Mouse (Mus musculus) neural tube, embryonic 13.5 days (tissue): ENCODE measurements around the gene Zswim5. TPM values are rescaled to one million over a fixed set of nuclear protein-coding genes. Genes with fewer than 3 reads are reported as not detected.

ENCODE experiments used
- ATAC-seq: fragments of 200-750 bp; cut with Nextera tagmentation; 2 replicates; pipeline ENCODE4 v1.8.0; 2017; ENCODE audit warnings: low read depth, mild to moderate bottlenecking, moderate TSS enrichment, moderate library complexity
- H3K27ac ChIP-seq: fragments of 300-500 bp; sonication (generic); replicated peaks from 2 replicates; pipeline ENCODE4 v1.5.1; 2015; ENCODE audit warnings: moderate library complexity, mild to moderate bottlenecking, inconsistent platforms
- H3K27me3 ChIP-seq: fragments of 300-500 bp; sonication (generic); 2 replicates; pipeline ENCODE4 v1.6.1; 2015; ENCODE audit warnings: mild to moderate bottlenecking, inconsistent platforms
- H3K36me3 ChIP-seq: fragments of 300-500 bp; sonication (generic); 2 replicates; pipeline ENCODE4 v1.6.1; 2015; ENCODE audit warnings: mild to moderate bottlenecking, inconsistent platforms
- H3K4me1 ChIP-seq: fragments of 300-500 bp; sonication (generic); replicated peaks from 2 replicates; pipeline ENCODE4 v1.6.1; 2015; ENCODE audit warnings: inconsistent platforms
- H3K4me2 ChIP-seq: fragments of 300-500 bp; sonication (generic); 2 replicates; pipeline ENCODE4 v1.6.1; 2015; ENCODE audit warnings: inconsistent platforms, mild to moderate bottlenecking, moderate library complexity
- H3K4me3 ChIP-seq: fragments of 300-500 bp; sonication (generic); 2 replicates; pipeline ENCODE4 v1.5.1; 2015; ENCODE audit warnings: mild to moderate bottlenecking, inconsistent platforms
- H3K9ac ChIP-seq: fragments of 300-500 bp; sonication (generic); 2 replicates; pipeline ENCODE4 v1.6.1; 2015; ENCODE audit warnings: moderate library complexity, mild to moderate bottlenecking, inconsistent platforms
- H3K9me3 ChIP-seq: fragments of 300-500 bp; sonication (generic); 2 replicates; pipeline ENCODE4 v1.6.1; 2016; ENCODE audit warnings: inconsistent platforms
- WGBS: fragments of 180-500 bp; shearing (Covaris S2); methylation state at CpG from one replicate; pipeline ENCODE4 v1.1.7; 2015; 5-methylcytosine and 5-hydroxymethylcytosine counted together
- polyA plus RNA-seq: library from polyadenylated mRNA; unstranded; fragments of >200 nt; fragmentation: Nextera tagmentation; extraction: Ambion mirVana; gene quantifications from 2 replicates; pipeline ENCODE4 v1.2.1, GENCODE M21; 2015

Gene Zswim5
- polyA plus RNA-seq, 1 experiment from 2014 or later = 8.1 TPM

DNA sequence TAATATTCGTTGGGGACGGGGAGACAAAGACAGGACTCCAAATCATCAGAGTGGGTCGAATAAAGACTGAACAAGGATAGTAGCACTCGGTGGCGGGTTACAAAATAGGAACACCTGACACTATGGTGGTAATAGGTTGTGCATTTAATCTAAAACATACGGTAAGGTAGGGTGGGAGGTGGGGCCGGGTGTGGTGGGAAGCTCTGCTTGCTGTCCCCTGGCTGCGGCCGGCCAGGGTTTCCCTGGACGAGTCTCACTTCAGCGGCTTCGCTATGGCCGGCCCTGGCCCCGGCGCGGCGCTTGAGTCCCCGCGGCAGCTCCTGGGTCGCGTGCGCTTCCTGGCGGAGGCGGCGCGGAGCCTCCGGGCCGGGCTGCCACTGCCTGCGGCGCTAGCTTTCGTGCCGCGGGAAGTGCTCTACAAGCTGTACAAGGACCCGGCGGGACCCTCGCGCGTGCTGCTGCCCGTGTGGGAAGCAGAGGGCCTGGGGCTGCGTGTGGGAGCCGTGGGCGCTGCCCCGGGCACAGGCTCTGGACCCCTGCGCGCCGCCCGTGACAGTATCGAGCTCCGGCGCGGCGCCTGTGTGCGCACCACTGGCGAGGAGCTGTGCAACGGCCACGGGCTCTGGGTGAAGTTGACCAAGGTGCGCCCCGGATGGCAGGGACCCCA lies 118.1 kb downstream of the Zswim5 start, which contains the start of gene Hectd3:
Gene Hectd3, plus strand, starts transcription at position 187 of the 667 bp plus-strand sequence.
- H3K27me3 ChIP-seq = no peaks in the 10 kb centered on the region
- H3K27ac ChIP-seq = peak within 1 kb of the TSS; percentile 89
- peak within 1 kb of the TSS; percentile 89 for H3K9ac ChIP-seq
- H3K36me3 ChIP-seq = peaks cover 28% of the 10 kb centered on the region
- peak; percentile 75 for ATAC-seq
- H3K4me3 ChIP-seq = peak within 1 kb of the TSS; percentile 78
- WGBS = under 1% methylated on average over 56 of the region's 58 CpGs
- H3K9me3 ChIP-seq = no peaks in the 10 kb centered on the region
- H3K4me2 ChIP-seq = peak within 1 kb of the TSS; percentile 97
- peaks cover 36% of the 10 kb centered on the region for H3K4me1 ChIP-seq

- peak overlapping the region; percentile 89 for H3K9ac ChIP-seq
- no peaks in the 10 kb centered on the region for H3K27me3 ChIP-seq
- H3K27ac ChIP-seq = peak overlapping the region; percentile 89
- peaks cover 30% of the 10 kb centered on the region for H3K36me3 ChIP-seq
- under 1% methylated on average over 16 of the region's 16 CpGs for whole genome bisulfite sequencing
- peak; percentile 13 for ATAC-seq
- H3K4me1 ChIP-seq = peaks cover 36% of the 10 kb centered on the region
- no peaks in the 10 kb centered on the region for H3K9me3 ChIP-seq
- H3K4me2 ChIP-seq = peak overlapping the region; percentile 97
- H3K4me3 ChIP-seq = peak overlapping the region; percentile 78
Observed at GRCm38 (mm10) chr4:116995798-116996135, 118.6 kb downstream of the Zswim5 start.

DNA sequence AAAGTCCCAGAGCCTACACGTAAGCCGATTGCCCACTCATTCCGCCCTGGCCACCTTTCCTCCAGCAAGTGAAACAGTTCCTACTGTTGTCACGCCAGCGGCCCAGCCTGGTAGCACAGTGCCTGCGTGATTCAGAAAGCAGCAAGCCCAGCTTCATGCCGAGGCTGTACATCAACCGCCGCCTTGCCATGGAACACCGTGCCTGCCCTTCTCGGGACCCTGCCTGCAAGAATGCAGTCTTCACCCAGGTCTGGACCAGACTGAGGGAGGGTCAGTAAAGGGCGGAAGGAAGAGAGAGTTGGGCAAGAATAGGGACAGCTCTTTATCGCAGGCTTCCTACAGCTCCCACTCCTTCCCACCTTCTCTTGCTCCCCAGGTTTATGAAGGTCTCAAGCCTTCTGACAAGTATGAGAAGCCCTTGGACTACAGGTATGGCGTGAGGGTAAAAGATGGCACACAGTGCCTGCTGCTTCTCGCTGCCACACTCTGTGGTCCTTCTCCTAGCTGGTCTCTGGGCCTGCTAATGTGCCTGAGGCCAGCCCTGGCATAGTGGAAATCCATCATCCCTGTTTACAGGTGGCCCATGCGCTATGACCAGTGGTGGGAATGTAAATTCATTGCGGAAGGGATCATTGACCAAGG lies 122.5 kb downstream of the Zswim5 start:
- H3K36me3 ChIP-seq = peaks cover 67% of the 10 kb centered on the region
- no peak for ATAC-seq
- WGBS = 91% methylated on average over 17 of the region's 17 CpGs

DNA sequence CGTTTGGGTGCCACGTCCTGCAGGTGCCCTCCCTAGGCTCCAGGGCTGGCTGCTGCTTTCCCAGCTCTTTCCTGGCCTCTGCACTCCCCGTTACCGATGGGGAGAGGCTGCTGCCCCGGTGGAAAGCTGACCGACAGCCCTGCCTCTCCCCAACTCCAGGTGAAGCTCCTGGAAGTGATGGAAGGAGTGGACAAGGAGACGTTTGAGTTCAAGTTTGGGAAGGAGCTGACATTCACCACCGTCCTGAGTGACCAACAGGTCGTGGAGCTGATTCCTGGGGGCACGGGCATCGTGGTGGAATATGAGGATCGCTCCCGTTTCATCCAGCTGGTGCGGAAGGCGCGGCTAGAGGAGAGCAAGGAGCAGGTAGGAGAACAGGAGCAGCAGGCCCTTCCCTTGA lies 124.8 kb downstream of the Zswim5 start:
- H3K4me2 ChIP-seq = no peak overlapping the region
- no peak overlapping the region for H3K4me3 ChIP-seq
- 88% methylated on average over 16 of the region's 16 CpGs for WGBS
- H3K4me1 ChIP-seq = 0 out of 2 replicates have a peak, but pooled peaks cover 3% of the 10 kb centered on the region
- no peaks in the 10 kb centered on the region for H3K9me3 ChIP-seq
- no peaks in the 10 kb centered on the region for H3K27me3 ChIP-seq
- H3K36me3 ChIP-seq = peaks cover 71% of the 10 kb centered on the region
- ATAC-seq = no peak
- no peak overlapping the region for H3K9ac ChIP-seq
- no peak overlapping the region for H3K27ac ChIP-seq

More for the DNA sequence above, 122.5 kb downstream of the Zswim5 start:
- Histone ChIP-seq H3K4me2 (no peak overlapping the region), H3K27me3 (no peaks in the 10 kb centered on the region), H3K9ac (no peak overlapping the region), H3K4me3 (no peak overlapping the region), H3K9me3 (no peaks in the 10 kb centered on the region), H3K27ac (no peak overlapping the region), H3K4me1 (peaks cover 20% of the 10 kb centered on the region)

- WGBS = 56% methylated on average over 38 of the region's 38 CpGs
- 0 out of 2 replicates have a peak, but pooled peaks cover 3% of the 10 kb centered on the region for H3K4me1 ChIP-seq
- H3K4me2 ChIP-seq = no peak overlapping the region
- H3K27me3 ChIP-seq = no peaks in the 10 kb centered on the region
- H3K36me3 ChIP-seq = peaks cover 70% of the 10 kb centered on the region
- H3K4me3 ChIP-seq = no peak overlapping the region
- peak; percentile 71; the same call in 1 of the 2 replicates for ATAC-seq
- H3K9me3 ChIP-seq = no peaks in the 10 kb centered on the region
- H3K27ac ChIP-seq = no peak overlapping the region
- H3K9ac ChIP-seq = 0 out of 2 replicates have a peak overlapping the region, but pooled peaks have one; percentile 34
Observed at GRCm38 (mm10) chr4:117002543-117003521, 125.7 kb downstream of the Zswim5 start.

DNA sequence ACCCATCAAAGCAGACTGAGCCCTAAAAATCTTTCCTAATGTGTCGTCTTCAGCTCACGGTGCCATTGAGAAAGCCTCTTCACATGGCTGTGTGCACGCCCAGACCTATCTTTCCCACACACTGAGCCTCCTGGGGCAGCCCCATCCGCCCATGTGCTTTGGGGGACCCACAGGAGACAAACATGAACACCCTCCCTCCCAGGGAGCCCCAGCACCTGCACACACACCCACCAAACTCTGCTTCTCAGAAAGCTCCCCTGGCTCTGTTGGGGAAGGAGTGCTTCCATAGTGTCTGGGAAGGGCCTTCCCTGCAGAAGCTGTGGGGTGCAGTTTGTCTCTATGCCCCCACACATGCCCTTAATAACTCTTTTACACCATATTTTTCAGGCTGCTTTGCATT lies 127.5 kb downstream of the Zswim5 start:
- Histone ChIP-seq H3K27me3 (no peaks in the 10 kb centered on the region), H3K9ac (no peak overlapping the region), H3K9me3 (no peaks in the 10 kb centered on the region), H3K27ac (no peak overlapping the region), H3K4me1 (0 out of 2 replicates have a peak, but pooled peaks cover 3% of the 10 kb centered on the region), H3K4me2 (no peak overlapping the region), H3K36me3 (peaks cover 52% of the 10 kb centered on the region), H3K4me3 (no peak overlapping the region)
- ATAC-seq = no peak
- WGBS = 84% methylated on average over 4 of the region's 4 CpGs

DNA sequence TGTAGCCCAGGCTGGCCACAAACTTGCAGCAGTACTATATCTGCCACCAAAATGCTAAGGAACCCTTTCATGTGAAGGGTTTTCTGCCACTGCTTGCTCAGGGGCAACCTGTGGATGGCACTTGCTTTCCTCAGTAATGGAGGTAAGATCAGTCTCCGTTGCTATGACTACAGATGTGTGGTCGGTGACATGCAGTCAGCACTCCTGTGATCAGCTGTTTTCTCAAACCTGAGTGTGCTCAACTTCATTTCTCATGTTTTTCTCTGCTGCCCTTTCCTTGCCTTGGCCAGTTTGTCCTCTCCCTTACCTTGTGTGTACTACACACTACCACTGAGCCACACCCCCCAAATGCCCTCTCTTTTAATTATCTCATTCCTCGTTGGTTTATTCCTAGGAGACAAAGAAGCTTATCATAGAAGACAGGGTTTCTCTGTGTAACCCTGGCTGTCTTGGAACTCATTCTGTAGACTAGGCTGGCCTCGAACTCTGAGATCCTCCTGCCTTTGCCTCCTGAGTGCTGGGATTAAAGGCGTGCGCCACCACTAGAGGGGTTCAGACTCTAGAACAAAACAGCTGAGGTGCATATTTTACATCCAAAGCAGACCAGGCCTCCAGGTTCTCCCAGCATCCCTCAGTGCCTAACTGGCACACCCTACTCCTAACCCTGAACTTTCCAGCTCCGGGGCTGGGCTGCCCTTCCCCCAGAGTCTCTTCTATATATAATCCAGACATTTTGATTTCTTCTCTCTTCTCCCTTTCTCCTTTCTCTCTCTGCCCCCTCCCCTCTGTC lies 128.6 kb downstream of the Zswim5 start:
- Histone ChIP-seq H3K9me3 (no peaks in the 10 kb centered on the region), H3K4me3 (no peak overlapping the region), H3K27me3 (no peaks in the 10 kb centered on the region), H3K27ac (no peak overlapping the region), H3K9ac (no peak overlapping the region), H3K36me3 (peaks cover 40% of the 10 kb centered on the region), H3K4me1 (0 out of 2 replicates have a peak, but pooled peaks cover 3% of the 10 kb centered on the region), H3K4me2 (no peak overlapping the region)
- no peak for ATAC-seq
- 70% methylated on average over 7 of the region's 7 CpGs for WGBS

DNA sequence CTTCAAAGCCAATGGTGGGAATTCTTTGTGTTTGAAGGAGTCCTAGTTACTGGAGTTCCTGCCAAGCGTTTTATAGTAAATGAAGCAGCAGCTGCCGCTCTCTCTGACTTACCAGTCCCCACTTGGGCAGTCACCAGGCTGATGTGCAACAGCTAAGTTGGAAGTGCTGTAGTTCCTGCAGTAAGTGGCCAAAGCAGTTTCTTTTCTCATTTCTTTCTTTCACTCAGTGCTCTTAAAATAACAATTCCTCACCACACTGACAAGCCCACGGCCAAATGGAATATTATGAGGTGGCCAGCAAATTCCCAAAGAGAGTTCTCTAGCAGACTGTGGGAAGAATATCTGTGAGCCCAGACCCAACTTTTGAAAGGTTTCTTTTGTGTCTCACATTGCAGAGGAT lies 129.9 kb downstream of the Zswim5 start:
- no peak overlapping the region for H3K9ac ChIP-seq
- H3K4me1 ChIP-seq = 0 out of 2 replicates have a peak, but pooled peaks cover 3% of the 10 kb centered on the region
- H3K4me2 ChIP-seq = no peak overlapping the region
- no peak for ATAC-seq
- no peaks in the 10 kb centered on the region for H3K9me3 ChIP-seq
- peaks cover 28% of the 10 kb centered on the region for H3K36me3 ChIP-seq
- H3K27me3 ChIP-seq = no peaks in the 10 kb centered on the region
- WGBS = 69% methylated on average over 3 of the region's 3 CpGs
- no peak overlapping the region for H3K27ac ChIP-seq
- no peak overlapping the region for H3K4me3 ChIP-seq

- Histone ChIP-seq H3K27me3 (no peaks in the 10 kb centered on the region), H3K4me3 (no peak overlapping the region), H3K27ac (no peak overlapping the region), H3K9ac (no peak overlapping the region), H3K36me3 (no peaks in the 10 kb centered on the region), H3K4me2 (no peak overlapping the region), H3K9me3 (no peaks in the 10 kb centered on the region), H3K4me1 (no peaks in the 10 kb centered on the region)
- WGBS = 87% methylated on average over 5 of the region's 5 CpGs
- ATAC-seq = no peak
Observed at GRCm38 (mm10) chr4:117010231-117010630, 133.1 kb downstream of the Zswim5 start.

- WGBS = 81% methylated on average over 6 of the region's 6 CpGs
- H3K4me2 ChIP-seq = no peak overlapping the region
- no peaks in the 10 kb centered on the region for H3K9me3 ChIP-seq
Observed at GRCm38 (mm10) chr4:117013596-117013995, 136.4 kb downstream of the Zswim5 start.

GRCm38 (mm10) chr4:117014901-117015415 lies 137.8 kb downstream of the Zswim5 start:
- Histone ChIP-seq H3K4me2 (no peak overlapping the region), H3K4me1 (peaks cover 6% of the 10 kb centered on the region), H3K9me3 (no peaks in the 10 kb centered on the region), H3K27ac (no peak overlapping the region), H3K36me3 (no peaks in the 10 kb centered on the region), H3K4me3 (no peak overlapping the region), H3K9ac (no peak overlapping the region), H3K27me3 (no peaks in the 10 kb centered on the region)
- no peak for ATAC-seq
- 71% methylated on average over 4 of the region's 4 CpGs for WGBS

More at GRCm38 (mm10) chr4:117013596-117013995, 136.4 kb downstream of the Zswim5 start:
- no peaks in the 10 kb centered on the region for H3K27me3 ChIP-seq
- no peak overlapping the region for H3K27ac ChIP-seq
- 0 out of 2 replicates have a peak, but pooled peaks cover under 1% of the 10 kb centered on the region for H3K4me1 ChIP-seq
- H3K9ac ChIP-seq = no peak overlapping the region
- no peaks in the 10 kb centered on the region for H3K36me3 ChIP-seq
- no peak for ATAC-seq
- no peak overlapping the region for H3K4me3 ChIP-seq
